Mouse (Mus musculus) E14TG2a.4 (cell line): Measurements from ENCODE around the gene Rps7.

Experiments
- CTCF ChIP-seq: conservative IDR thresholded peaks from 2 replicates; pipeline ENCODE4 v1.5.1; 2014; ENCODE audit warnings: low read length
- NANOG ChIP-seq: IDR thresholded peaks from 2 replicates; pipeline ENCODE4 v1.6.1; 2014; ENCODE audit warnings: borderline replicate concordance, low read length, mixed read lengths
- POU5F1 ChIP-seq: IDR thresholded peaks from 2 replicates; pipeline ENCODE4 v1.6.1; 2014; ENCODE audit warnings: low read length, borderline replicate concordance

- no peak for TF ChIP-seq CTCF
- no peak for TF ChIP-seq NANOG
- TF ChIP-seq POU5F1, result no peak
These were observed 23.4 kb downstream of the Rps7 start for GRCm38 (mm10) chr12:28612391-28612790.
